Mouse (Mus musculus): Measurements from ENCODE around the gene 1600002K03Rik.

Gene 1600002K03Rik

GRCm38 (mm10) chr10:80172527-80173292, at the start of gene 1600002K03Rik:
Gene 1600002K03Rik (plus strand): TSS chr10:80172944.
- no peak for DNase-seq (ENCODE audit: extremely low read depth, low read depth, low spot score)

DNA sequence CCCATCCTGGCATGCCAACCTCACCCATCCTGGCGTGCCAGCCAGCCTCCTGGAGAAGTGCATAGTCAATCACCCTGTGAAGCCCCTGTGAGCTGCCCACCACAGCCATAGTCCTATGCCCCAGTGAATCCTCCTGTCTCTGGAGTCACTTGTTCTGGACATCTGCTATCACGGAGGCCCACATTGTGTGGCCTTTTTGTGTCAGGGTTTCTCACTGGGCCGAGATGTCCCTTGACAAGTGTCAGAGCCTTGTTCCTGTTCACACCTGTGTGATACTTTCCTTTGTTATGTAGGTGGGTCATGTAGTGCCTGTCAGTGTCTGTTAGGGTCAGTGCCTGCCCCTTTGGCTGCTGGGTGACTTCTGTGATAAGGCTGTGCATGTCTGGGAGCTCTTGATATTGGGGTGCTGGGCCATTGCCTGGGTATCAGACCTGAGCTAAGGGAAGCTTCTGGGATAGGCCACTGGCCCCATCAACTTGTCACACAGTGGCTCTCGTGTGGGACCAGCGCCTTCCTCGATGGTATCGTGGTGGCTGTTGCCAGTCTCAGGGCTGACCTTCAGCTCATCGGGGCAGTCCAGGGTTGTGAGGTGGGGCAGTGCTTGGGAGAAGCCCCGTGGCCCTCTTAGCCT, 48.7 kb upstream of the 1600002K03Rik start:
- DNase-seq (ENCODE audit: extremely low read depth, low read depth, low spot score): no peak

- no peak for DNase-seq (ENCODE audit: extremely low read depth, low read depth, low spot score)
These were observed 44.8 kb upstream of the 1600002K03Rik start for GRCm38 (mm10) chr10:80127920-80128319.

DNA sequence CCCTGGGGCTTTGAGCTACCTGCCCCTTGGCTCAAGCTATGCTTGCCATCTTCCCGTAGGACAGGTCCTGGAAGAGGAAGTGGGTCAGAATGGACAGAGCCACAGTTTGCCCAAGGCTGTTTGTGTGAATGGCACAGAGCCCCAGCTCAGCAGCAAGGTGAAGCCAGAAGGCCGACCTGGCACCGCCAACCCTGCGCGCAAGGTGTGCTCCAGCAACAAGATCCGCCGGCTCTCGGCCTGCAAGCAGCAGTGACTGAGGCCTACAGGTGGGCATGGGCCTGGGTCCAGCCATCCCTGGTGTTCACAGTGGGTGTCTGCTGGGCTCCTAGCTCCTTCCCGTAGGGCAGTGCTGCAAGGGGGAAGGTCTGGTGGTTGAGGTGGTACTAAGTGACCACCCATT, 42.9 kb upstream of the 1600002K03Rik start:
- no peak for DNase-seq (ENCODE audit: extremely low read depth, low read depth, low spot score)

- no peak for DNase-seq (ENCODE audit: extremely low read depth, low read depth, low spot score)
These were observed 42.2 kb upstream of the 1600002K03Rik start for GRCm38 (mm10) chr10:80130403-80131031.

DNA sequence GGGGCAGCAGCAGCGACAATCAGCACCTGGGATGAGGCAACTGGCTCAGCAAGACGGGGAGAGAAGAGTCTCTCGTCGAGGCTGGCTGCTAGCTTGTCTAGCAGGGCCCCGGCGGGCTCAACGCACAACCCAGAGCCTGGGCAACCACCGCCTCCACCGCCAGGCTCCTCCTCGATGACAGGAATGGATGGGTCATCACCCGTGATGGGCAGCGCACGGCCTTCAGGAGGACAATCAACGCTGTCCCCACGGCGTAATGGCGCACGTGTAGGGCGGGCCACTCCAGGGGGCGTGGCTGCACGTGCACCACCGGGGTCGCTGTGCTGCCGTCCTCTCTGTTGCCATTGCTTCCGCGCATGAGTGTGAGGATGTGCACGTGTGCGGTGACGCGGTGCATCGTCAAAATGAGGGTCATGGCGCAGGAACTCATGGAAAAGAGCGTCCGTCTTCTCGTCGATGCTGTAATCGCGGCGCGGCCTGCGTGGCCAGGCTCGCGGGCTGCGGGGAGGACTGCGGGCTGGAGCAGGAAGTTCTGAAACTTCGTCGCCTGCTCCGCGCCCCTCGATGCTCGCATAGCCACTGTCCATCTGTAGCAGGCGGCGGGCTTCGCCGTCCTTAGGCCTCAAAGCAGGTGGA, 41.3 kb upstream of the 1600002K03Rik start:
- DNase-seq (ENCODE audit: extremely low read depth, low read depth, low spot score): no peak

- no peak for DNase-seq (ENCODE audit: extremely low read depth, low read depth, low spot score)
These were observed 40.8 kb upstream of the 1600002K03Rik start for GRCm38 (mm10) chr10:80131952-80132350.

DNA sequence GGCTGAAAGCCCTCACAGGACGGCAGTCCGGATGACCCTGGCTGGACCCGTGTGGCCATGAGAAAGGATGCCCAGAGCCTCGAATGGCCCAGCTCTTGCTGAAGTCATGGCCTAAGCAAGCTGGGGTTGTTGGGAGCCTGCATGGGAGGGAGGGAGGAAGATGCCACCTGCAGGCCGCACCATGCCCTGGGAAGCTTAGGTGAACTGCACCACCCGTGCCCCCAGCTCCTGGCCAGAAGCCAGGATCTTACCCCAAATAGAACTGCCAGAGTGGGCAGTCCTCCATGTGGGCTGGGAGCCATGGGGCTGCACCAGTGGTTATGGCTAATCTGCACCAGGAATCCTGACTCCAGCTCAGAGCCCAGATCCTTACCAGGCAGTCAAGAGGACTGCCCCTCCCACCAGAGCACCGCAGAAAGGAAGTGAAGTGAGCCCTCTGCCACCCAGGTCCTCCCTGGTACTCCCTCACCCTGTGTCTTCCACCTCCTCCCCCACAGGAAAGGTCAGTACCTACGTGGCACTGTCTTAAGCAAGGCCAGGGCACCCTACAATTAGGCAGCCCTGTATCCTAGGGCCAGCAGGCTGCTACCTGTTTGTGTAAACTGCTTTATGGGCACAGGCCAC, 39.4 kb upstream of the 1600002K03Rik start:
- no peak for DNase-seq (ENCODE audit: extremely low read depth, low read depth, low spot score)

GRCm38 (mm10) chr10:80134421-80134820, 38.3 kb upstream of the 1600002K03Rik start:
- no peak for DNase-seq (ENCODE audit: extremely low read depth, low read depth, low spot score)

GRCm38 (mm10) chr10:80135161-80135560, 37.6 kb upstream of the 1600002K03Rik start:
- no peak for DNase-seq (ENCODE audit: extremely low read depth, low read depth, low spot score)

GRCm38 (mm10) chr10:80135641-80136040, 37.1 kb upstream of the 1600002K03Rik start:
- DNase-seq (ENCODE audit: extremely low read depth, low read depth, low spot score): no peak

DNA sequence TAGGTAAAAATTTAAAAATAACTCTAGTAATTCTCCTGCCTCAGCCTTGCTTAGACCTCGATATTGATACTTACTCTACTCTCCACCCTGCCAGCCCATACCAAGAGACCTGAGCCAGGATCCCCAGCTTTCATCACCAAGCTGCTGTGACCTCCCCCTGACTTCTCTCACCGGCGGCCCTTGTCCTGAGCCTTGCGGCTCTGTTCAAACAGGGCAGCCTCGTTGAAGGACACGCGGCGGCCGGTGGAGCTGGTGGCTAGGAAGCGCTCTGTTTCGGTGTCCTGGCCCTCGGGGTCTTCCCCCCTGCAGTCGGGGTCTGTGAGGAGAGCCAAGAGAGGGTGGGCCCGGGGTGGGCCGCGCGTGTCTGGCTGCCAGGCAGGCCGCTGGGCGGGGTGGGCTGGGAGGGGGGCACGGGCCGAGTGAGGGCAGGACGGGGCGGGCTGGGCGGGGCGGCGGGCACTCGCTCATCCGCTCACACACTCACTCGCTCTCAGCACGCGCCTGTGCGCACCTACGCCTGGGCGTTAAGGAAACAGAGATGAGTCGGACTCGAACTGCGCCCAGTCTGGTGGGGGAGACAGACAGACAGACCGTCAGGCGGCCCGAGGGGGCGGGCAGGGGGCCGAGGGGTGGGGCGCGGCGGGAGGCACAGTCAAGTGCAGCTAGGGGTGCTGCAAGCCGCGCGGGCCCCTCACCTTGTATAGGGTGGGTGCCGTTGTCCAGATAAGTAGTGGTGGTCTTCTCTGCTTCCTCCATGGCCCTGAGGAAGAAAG, 36.4 kb upstream of the 1600002K03Rik start:
- no peak for DNase-seq (ENCODE audit: extremely low read depth, low read depth, low spot score)

GRCm38 (mm10) chr10:80136952-80137625, 35.7 kb upstream of the 1600002K03Rik start:
- DNase-seq (ENCODE audit: extremely low read depth, low read depth, low spot score): no peak

DNA sequence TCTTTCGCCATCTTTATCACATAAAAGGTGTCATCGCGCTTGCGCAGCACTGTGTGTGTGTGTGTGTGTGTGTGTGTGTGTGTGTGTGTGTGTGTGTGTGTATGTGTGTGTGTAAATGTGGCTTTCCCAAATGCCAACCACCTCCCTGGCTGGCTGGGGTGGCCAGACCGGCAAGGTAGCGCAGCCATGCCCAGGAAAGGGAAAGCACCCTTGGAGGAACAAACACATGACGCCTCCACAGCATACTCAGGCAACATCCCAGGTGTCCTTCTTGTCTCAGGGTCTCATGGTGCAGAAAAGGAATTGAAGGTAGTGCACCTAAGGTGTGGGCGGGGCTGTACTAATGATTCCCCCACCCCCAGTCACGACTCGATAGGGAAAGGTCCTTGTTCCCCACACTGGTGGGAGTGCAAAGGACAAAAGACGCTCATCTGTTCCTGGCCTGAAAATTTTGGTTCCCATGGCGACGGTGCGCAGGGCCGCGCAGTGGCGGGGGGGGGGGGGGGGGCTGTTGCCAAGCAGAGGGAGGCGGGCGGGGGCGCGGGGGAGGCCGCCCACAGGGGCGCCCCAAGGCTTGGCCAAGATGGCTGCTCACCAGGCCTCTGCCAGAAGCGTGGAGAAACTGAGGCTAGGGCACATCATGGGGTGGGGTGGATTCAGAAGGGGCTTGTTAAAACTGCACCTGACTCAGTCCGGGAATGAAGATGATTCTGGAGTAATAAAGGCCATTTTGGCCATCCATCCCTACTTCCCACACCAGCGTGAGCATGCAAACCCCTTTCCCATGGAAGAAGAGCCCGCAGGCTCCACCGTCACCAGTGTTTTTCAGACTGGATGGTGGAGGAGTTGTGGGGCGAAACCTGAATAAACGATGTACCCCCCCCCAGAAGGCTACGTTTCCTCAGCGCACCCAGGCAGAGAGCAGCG, 34.9 kb upstream of the 1600002K03Rik start:
- DNase-seq (ENCODE audit: extremely low read depth, low read depth, low spot score): no peak

GRCm38 (mm10) chr10:80138553-80139438, 33.9 kb upstream of the 1600002K03Rik start, which contains the start of gene Atp5d:
Gene Atp5d (plus strand): TSS chr10:80138632.
- DNase-seq (ENCODE audit: extremely low read depth, low read depth, low spot score): no peak

DNA sequence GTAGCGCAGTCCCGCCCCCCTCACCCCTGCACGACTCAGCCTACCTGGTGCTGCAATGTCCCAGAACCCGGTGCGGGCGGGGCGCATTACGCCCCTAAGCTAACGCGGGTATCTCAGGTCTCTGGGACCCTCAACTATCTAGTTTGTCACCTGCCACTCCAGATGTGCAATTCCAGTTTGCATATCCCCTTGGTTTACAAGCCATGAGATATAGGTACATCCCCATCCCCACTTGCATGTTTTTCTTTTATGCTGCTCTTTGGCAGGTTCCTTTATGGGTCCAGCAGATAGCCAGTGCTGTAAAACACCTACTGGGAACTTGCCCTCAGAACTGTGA, 33.3 kb upstream of the 1600002K03Rik start:
- no peak for DNase-seq (ENCODE audit: extremely low read depth, low read depth, low spot score)

DNA sequence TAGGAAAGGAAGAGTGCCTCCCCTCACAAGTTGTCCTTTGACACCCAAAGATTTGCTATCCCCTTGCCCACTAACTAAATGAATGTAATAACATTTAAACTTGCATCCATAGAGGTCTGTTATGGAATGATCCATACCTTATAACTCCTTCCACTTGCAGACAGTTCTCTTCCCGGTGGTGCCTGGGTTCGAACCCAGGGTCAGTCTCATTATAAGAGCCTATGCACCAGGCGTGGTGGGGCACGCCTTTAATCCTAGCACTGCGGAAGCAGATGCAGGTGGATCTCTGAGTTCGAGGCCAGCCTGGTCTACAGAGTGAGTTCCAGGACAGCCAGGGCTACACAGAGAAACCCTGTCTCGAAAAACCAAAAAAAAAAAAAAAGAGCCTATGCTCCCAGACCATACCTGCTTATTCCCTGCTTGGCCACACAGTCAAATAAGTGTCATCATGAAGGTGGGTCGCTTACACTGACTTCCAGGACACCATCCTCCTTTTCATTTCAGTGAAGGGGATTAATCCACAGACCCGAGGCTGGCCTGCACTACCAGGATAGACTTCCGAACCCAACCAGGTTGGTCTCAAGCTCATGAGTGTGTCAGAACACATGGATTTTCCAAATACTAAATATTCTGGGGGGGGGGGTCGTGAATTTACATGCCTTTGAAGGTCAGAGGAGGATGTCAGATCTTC, 32.6 kb upstream of the 1600002K03Rik start:
- no peak for DNase-seq (ENCODE audit: extremely low read depth, low read depth, low spot score)
